Mouse (Mus musculus): ENCODE measurements around the gene Wnk4.

Gene Wnk4

DNA sequence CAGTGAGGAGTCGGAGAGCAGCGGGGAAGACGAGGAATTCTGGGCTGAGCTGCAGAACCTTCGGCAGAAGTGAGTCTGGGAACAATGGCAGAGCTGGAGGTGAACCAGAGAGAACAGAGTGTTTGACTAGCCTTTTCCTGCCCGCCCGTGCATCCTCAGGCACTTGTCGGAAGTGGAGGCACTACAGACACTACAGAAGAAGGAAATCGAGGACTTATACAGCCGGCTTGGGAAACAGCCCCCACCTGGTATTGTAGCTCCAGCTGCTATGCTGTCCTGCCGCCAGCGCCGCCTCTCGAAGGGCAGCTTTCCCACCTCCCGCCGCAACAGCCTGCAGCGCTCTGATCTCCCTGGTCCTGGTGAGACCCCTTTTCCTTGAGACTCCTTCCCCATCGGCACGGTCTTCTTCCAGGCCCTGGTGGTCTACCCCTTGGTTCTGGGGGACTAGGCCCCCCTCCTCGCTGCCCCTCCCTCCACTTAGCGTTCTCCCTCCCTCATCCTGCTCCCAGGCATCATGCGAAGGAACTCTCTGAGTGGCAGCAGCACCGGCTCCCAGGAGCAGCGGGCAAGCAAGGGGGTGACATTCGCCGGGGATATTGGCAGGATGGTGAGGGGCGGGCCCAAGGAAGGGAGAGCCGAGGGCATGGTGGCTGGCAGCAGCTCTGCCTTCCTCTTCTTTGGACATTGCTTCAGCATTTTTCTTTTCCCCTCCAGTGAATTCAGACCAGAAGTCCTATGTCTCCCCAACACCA lies 16.1 kb downstream of the Wnk4 start:
- no peak for DNase-seq (ENCODE audit: low spot score in 2 of 2)

DNA sequence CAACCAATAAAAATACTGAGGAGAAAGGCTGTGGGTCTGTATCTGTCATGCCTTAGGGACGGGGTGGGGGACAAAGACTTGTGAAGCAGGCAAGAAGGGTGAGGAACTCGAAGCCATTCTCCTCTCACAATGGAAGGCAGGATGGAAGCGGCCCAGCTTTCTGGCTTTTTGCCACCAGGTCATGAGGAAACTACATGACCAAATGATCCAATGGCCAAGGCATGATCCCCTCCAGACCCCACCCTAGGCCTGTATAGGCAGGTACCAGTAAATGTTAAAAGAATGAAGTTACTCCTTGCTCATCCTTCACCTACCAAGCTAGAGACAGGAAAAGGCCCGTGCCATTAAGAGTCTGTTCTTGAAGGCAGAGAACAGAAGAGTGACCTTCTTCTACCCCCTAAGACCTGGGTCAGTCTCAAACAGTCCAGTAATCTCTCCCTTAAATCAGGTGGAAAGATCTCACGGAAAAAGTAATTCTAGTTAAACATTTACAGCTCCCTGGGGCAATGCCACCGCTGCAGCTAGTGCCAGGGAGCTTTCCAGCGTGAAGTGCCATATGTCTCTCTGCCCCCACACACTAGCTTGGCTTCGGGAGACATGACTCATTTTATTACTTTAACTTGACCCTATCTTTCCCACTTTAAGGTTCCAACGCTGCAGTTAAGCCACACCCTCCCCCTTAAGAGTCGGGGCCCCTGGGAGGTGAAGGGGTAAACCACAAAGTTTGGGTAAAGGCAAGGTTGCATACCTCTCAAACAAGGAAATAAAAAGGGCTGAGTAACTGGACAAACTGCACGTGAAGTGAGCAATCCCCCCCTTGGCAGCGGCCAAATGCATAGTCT lies 17.2 kb downstream of the Wnk4 start:
- DNase-seq (ENCODE audit: low spot score in 2 of 2) = peak; percentile 30 to 48

DNA sequence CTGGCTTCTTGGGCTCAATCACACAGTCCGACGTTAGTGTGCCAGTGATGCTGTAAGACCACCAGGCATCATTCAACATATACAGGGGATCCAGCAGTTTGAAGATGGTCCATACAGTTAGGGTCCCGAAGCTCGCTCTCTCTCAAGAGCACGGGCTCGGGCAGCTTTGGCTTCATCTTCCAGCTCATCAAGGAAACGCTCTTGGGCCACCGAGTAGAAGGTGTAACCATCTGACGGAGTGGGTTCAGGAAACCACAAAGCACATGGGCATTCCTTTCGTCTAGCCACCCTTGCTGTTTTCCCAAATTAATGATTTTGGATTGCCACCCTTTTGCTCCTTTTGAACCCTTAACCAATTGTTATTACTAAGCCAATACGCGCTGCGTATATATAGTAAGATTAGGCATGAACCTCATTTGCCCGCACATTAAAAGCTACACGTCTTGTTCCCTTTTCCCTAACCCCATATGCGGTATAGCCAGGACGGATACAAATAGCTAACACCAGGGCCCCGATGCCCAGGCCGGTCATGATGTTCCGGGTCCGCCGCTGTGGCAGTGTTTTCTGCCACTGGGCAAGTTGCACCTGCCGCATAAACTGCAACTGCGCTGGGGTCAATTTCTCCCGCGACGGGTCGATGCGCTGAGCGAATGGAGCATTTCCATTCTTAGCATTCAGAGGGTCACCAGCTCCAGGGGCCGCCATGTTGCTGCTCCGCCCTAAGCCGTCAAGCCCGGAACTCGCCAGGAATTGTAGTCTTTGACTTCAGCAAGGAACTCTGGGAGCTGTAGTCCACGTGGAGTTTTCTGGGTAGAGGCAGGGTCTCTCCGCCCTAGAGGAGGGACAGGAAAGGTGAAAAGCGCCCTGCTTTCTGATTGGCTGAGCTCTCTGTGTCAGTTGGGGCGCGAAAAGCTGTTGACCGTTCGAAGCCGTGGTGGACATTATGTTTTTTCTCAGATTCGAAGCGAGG lies 18.1 kb downstream of the Wnk4 start, which contains the start of the genes Cntd1 and Coa3:
Cntd1 (plus strand) TSS at position 790 of the 970 bp plus-strand sequence.
Coa3 (minus strand) TSS at position 892 of the 970 bp plus-strand sequence.
- peak; percentile 84 to 91 for DNase-seq (ENCODE audit: low spot score in 2 of 2)

DNA sequence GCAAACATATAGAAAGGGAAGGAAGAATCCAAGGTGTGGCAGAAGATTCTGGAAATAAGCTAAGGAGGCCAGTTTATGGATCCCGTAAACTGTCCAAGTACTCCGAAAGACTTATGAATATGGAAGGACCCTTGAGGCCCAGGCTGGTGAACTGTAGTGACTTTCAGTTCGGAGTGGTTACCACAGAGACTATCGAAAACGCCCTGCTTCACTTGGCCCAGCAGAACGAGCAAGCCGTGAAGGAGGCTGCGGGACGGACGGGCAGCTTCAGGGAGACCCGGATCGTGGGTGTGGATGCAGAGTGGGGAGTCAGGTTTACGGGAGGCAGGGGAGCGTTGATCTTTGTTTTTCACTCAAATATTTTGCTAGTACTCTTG lies 18.8 kb downstream of the Wnk4 start:
- DNase-seq (ENCODE audit: low spot score in 2 of 2) = no peak

DNA sequence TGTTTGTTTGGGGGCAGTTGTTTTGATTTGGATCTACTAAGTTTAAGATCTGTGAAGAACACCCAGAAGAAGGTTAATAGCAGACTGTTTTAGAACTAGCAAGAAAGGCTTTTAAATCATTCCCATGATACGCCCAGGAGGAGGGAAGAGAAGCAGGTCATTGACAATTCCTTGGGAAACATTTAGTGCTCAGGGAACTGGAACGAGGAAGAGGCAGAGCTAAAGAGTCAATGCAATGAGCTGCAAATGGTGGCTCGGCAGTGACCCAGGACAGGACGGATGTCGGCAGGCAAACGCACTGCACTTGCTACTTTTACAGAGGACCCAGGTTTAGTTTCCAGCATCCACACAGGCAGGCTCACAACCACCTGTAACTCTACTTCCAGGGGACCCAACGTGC lies 20.5 kb downstream of the Wnk4 start:
- DNase-seq (ENCODE audit: low spot score in 2 of 2) = no peak

DNA sequence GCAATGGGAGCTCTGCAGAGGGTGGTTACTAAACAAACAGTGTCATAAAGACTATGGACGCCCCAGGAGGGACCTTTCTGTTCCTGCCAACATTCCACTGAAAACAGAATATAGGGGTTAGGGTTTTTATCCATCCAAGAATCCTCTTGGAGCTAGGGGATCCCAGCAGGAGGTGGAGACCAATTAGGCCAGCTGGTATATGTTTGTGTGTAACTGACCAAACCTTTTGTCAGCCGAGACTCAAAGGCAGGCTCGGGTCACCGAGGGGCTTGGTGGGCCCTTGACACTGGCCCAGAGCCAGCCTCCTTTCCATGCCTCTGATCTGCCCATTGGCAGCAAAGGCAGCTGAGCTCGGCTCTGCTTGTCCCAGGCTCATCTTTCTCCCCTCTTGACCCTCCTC lies 22.5 kb downstream of the Wnk4 start:
- no peak for DNase-seq (ENCODE audit: low spot score in 2 of 2)

DNA sequence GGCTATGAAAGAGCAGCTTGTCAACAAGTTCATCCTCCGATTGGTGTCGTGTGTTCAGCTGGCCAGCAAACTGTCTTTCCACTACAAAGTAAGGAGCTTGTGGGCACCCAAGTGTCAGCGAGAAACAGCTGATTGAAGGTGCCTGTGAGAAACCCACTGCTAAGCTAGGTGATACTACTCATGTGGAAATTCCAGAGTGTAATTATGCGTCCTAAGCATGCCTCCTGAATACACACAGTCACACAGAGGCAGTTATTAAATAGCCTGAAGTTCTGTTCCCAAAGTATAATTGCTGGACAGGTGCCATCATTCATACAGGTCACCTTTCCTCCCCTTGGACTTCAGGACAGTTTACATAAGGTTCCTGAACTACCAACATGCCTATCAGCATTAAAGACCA lies 23.4 kb downstream of the Wnk4 start:
- no peak for DNase-seq (ENCODE audit: low spot score in 2 of 2)

DNA sequence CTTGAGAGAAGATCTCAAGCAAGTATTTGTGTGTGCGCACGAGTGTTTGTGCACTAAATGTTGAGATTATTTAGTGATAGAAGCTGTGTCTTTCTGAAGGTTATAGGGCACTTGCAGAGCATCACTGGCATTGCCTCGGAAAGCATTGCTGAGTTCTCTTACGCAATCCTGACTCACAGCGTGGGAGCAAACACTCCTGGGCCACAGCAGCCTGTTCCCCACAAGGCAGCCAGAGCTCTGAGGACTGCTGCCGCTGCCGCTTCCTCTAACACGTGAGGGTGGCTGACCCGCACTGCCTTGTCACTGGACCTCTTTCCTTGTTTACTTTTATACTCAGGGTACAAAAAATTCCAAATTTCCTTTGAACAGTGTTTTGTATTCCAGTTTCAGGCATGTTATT lies 26.9 kb downstream of the Wnk4 start:
- DNase-seq (ENCODE audit: low spot score in 2 of 2) = peak in 1 of 2 experiments; percentile 14

DNA sequence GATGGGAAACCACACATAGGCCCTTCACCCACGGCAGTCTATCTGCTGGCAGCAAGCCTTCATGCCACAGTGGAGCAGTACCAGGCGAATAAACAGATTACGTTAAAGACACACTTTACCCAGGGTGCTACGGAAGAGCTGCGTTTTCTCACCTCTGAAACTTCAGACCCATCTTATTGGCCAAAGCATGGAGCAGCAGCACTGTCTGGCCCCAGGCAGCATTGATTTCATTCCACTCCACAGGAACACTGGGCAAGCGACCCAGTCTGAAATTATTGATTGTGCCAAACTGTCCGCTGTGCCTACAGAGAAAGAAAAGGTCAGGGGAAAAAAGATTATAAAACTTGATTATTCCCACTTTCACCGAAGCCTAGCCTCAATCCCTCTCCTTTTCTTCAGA lies 30.9 kb downstream of the Wnk4 start:
- no peak for DNase-seq (ENCODE audit: low spot score in 2 of 2)

DNA sequence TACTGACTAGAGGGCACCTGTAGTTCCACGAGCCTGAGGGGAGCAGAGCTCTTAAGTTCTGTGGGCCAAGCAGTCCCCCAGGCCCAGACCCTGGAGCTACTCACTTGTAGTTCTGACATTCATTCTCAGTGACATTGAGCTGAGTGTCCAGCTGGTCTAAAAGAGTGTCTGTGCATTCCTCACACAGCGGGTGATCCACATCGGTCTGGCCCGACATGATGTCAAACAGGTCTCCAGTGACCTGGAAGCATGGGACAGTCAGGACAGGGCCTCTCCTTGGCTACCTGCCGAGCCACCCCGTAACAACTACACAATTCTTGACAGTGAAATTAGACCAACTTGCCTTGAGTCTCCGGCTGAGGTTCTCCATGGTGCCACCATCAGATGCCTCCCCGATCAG lies 34.8 kb downstream of the Wnk4 start:
- DNase-seq (ENCODE audit: low spot score in 2 of 2) = no peak

DNA sequence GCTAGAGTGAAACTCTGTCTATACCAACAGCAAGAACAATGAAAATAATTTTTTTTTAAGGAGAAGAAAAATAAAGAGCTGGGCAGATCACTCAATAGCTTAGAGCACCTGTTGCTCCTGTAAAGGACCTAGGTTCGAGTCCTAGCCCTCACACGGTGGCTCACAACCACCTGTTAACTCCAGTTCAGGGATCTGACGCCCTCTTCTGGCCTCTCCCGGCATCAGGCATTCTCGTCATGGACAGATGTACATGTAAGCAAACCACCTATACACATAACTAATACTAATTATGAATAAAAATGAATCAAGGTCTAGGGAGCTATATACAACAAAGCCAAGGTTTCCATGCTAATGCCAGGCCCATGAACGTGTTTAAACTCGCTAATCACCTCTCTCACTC lies 40.5 kb downstream of the Wnk4 start:
- no peak for DNase-seq (ENCODE audit: low spot score in 2 of 2)

DNA sequence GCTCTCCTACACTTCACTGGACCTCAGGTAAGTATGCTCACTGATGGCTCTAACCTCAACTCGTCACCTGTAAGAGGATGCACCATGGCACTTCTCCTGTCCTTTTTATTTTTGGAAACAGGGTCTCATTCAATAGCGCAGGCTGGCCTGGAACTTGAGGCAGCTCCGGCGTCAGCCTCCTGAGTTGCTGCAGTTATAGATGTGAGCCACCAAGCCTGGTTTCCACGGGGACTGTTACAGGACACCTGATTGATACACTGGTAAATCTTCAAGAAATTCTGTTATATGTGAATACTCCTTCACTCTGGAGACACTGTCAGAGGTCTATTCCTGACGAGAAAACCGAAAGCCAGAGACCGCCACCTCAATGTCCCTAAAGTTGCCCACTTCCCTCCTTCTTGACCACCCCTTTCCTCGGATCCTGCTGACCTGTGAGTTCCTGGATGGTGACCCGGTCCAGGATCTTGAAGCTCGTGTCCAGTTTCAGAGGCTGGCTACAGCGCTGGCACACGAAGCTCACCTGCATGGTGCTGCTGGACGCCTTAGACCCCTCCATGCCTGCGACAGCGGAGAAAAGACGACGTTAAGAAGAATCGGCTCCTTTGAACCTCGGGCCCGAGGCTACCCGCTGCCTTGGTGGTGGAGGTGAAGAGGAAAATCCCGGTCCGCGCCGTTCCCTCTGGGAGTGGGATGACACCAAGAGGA lies 41.1 kb downstream of the Wnk4 start:
- no peak for DNase-seq (ENCODE audit: low spot score in 2 of 2)

DNA sequence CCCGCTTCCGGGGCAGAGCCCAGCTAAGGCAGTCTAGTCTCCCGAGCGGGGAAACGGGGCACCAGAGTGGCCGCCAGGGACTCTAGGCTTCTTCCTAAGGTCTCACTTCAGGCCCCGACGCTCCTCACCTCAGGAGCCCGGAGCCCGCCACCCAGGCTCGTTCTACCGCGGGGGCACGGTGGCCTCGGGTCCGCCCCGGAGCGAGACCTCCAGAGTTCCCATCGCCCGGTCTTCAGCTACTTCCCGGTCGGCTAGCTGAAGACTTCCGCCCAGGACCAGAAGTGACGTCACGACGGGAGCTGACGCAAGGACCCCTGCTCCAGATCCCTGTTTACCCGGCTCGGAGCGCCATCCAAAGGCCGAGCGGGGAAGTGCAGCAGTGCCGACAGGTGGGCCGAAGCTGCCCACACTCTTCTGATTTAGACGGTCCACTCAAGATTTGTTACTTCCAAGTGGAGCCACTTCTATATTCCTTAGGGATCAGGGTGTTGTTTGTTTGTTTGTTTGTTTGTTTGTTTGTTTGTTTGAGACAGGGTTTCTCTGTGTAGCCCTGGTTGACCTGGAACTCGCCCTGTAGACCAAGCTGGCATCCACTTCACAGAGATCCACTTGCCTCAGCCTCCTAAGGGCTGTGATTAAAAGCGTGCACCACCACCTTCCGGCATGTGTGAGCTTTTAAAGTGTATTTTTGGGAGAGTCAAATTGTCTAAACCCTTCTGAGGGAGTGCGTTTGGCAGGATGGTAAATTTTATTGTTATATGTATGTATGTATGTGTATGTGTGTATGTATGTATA lies 41.8 kb downstream of the Wnk4 start, which contains the start of gene Becn1:
Becn1 (minus strand) TSS at position 283 of the 795 bp plus-strand sequence.
- DNase-seq (ENCODE audit: low spot score in 2 of 2) = peak; percentile 95 to 97

DNA sequence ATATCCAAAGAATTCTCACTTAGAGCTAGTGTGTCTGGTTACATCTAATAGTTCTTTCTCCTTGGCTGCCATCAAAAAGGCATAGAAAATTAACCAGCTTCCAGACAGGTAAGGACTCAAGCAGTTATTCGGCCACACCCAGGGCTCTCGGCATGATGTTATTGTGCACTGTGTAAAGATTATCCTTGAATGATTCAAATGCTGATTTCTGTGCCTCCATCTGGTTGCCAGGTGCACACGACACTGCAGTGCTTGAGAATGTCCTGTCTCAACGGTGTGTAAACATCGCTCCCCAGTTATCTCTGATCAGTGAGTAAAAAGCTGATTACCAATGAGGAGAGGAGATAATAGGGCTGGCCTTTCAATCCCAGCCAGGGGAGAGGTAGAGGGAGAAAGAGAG lies 47.4 kb downstream of the Wnk4 start:
- DNase-seq (ENCODE audit: low spot score in 2 of 2) = no peak

DNA sequence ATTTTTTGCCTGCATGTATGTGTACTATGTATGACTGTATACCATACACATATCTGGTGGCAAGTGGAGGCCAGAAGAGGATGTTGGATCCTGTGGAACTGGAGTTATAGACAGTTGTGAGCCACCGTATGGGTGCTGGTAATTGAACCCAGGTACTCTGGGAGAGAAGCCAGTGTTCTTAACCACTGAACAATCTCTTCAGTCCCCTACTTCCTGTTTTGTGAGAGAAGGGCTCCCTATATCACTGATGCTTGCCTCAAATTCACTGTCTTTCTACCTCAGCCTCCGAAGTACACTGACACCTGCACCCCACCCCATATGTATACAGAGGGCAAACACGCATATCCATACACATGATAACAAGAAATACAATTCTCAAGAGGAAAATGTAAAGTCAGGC lies 50.7 kb downstream of the Wnk4 start:
- DNase-seq (ENCODE audit: low spot score in 2 of 2) = no peak

DNA sequence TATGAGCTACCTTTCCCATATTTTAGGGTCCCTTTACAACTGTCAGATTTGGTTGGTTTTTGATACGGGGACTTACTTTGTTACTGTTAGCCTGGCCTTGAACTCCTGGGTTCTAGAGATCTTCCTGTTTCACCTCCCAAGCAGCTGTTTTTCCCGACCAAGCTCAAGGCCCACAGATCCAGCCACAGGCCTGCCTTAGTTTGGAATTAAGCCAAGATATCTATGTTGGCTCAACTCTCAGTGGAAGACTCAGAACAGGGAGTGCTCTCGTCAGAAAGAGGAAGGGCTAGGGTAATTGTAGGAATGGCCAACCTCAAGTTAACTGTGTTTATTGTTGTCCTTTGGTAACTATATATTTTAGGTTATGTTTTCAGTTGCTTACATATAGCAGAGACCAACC lies 51.8 kb downstream of the Wnk4 start:
- DNase-seq (ENCODE audit: low spot score in 2 of 2) = no peak

DNA sequence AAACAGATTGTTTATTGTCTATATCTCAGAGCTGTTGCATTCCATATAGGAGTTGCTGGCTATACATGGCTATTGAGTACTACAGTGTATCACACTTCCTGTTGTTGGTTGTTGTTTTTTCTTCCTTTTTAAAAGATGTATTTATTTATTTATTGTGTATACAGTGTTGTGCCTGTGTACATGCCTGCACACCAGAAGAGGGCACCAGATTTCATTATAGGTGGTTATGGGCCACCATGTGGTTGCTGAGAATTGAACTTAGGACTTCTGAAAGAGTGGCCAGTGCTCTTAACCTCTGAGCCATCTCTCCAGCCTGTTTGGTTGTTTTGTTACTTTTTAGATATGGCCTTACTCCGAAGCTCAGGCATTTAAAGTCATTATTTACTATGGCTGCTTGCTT lies 54.2 kb downstream of the Wnk4 start:
- no peak for DNase-seq (ENCODE audit: low spot score in 2 of 2)

DNA sequence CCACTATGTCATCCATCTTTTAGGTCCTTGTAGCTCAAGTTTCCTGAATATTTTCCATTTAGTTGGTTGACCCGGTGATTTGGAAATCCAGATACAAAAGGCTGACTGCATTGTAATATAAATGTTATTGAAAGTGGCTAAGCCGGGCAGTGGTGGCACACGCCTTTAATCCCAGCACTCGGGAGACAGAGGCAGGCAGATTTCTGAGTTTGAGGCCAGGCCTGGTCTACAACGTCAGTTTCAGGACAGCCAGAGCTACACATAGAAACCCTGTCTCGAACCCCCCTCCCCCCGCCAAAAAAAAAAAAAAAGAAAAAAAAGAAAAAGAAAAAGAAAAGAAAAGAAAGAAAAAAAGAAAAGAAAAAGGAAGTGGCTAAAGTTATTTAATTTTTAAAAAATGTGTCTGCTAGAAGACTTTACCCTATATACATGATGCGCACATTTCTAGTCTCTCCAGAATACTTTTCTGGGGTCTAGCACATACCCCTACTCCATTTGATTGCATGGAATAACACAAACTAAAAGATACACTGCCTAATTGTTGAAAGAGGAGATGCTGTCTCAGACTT lies 54.8 kb downstream of the Wnk4 start:
- no peak for DNase-seq (ENCODE audit: low spot score in 2 of 2)

DNA sequence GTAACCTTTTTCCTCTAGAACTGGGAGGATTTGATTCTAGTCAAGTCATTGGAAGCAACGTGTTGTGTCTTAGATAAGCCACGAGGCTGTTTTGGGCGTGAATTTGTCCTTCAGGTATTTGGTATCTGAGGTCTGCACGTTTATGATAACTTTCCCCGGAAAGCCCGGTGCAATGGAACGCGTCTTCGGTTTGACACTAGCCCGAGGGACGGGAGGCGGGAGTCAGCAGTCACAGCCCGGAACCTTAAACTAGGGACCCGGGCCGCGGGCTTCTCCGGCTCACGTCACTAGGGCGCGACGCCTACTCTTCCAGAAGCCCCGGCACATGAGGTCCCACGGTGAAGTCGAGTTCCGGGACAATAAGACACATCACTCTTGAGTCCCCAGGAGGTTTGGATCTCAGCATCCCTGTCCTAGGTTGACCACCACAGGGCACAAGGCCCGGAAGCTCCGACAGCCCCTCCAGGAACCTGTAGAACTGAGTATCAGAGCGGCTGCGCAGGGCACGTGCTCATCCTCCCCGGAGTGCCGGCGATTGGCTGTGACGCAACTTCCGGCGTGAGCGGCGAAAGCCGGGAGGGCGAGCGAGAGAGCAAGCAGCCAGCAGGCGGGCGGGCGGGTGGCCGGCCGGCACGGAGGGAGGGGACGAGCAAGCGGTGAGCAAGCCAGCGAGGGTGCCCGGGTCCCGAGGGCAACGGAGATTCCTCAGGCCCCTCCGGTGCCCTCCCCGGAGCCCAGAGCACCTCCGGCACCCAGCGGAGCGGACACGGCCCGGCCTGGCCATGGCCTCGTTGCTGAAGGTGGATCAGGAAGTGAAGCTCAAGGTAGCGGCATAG lies 55.5 kb downstream of the Wnk4 start, which contains the start of gene Psme3:
Psme3 (plus strand) TSS at position 549 of the 836 bp plus-strand sequence.
- DNase-seq (ENCODE audit: low spot score in 2 of 2) = peak; percentile 96

Measured in frontal cortex, postnatal 36 days (tissue).